9 mouse cellular contexts compared by ENCODE assay signal in the genomic region with DNA sequence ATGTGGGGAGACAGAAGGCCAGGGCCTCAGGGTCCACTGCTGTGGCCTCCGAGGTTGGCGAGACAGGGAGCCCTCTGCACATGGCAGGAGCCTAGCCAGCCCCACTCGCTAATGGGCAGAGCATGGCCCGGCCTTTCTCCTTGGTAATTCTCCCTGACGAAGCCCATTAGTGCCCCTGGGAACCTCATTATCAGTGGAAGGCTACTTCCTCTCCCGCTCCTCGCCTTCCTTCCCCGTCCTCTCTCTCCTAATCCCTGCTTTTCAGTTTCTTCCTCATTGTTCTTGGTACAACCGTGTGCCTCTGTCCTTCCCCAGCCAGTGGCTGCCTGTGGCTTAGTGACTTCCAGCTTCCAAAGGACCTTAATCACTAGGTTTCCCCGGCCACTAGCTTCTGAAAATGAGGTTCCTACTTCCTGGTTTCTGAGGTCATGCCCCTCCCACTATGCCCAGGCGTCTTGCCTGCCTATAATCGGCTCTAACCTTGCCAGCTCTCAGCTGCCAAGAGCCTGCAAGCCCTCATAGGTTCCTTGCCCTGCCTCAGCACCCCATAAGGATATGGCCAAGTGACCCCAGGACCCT. TPM values are rescaled to one million over a fixed set of nuclear protein-coding genes. Genes with fewer than 3 reads are reported as not detected.
DNase-seq lines count a peak whose midpoint lies in the region; ATAC-seq and TF ChIP-seq lines count a peak whose summit lies in the region.
"Had no signal": no experiment of that assay in that cellular context is flagged by ENCODE, and none has a peak within 500 bp of the region (broad histone marks: within the 10 kb centered on the region; RNA-seq: fewer than 3 reads in every experiment).

No protein-coding gene starts in this region.

- DNase-seq in midbrain, embryonic 10.5 days (ENCODE audit: low spot score), result no peak
- DNase-seq in midbrain, postnatal 0 days (ENCODE audit: low spot score), result no peak
- DNase-seq in retina, postnatal 1 day, result peak; percentile 71
- no peak for DNase-seq in gastrocnemius, adult 8-10 months (ENCODE audit: low spot score in 2 of 2)
- no peak for DNase-seq in adrenal gland, postnatal 14 days
- DNase-seq: thymus, postnatal 36 days had no signal

- H3K9ac ChIP-seq in midbrain, postnatal 0 days (replicated peaks; ENCODE audit: low read length, poor library complexity, severe bottlenecking), result no peak overlapping the region
- 0 out of 2 replicates have a peak overlapping the region, but pooled peaks have one; percentile 2 for H3K9ac ChIP-seq in liver, embryonic 12.5 days

- H3K4me2 ChIP-seq in midbrain, postnatal 0 days (ENCODE audit: low read depth, low read length, poor library complexity, severe bottlenecking), result no peak overlapping the region
- peak overlapping the region; percentile 37 for H3K4me2 ChIP-seq in liver, embryonic 12.5 days

- no peak for TF ChIP-seq CTCF in midbrain, postnatal 0 days (IDR thresholded peaks at IDR 0.05)

- WGBS in midbrain, embryonic 10.5 days, result 25% methylated on average over 12 of the region's 12 CpGs
- 19% methylated on average over 12 of the region's 12 CpGs for WGBS in midbrain, postnatal 0 days
- 19% methylated on average over 12 of the region's 12 CpGs for WGBS in liver, embryonic 12.5 days (ENCODE audit: insufficient replicate concordance)

- no peaks in the 10 kb centered on the region for H3K9me3 ChIP-seq in erythroblast, embryonic 14.5 days (ENCODE audit: control insufficient read depth, low read length)
- no peaks in the 10 kb centered on the region for H3K9me3 ChIP-seq in midbrain, embryonic 10.5 days (replicated peaks)
- no peaks in the 10 kb centered on the region for H3K9me3 ChIP-seq in midbrain, postnatal 0 days (ENCODE audit: low read length)
- no peaks in the 10 kb centered on the region for H3K9me3 ChIP-seq in liver, embryonic 12.5 days (replicated peaks)

- peak overlapping the region; percentile 11 for H3K4me3 ChIP-seq in erythroblast, embryonic 14.5 days (replicated peaks)
- no peak overlapping the region for H3K4me3 ChIP-seq in midbrain, embryonic 10.5 days
- H3K4me3 ChIP-seq in midbrain, postnatal 0 days (ENCODE audit: low read depth, low read length), result no peak overlapping the region
- no peak overlapping the region for H3K4me3 ChIP-seq in liver, embryonic 12.5 days

- no peaks in the 10 kb centered on the region for H3K36me3 ChIP-seq in erythroblast, embryonic 14.5 days (ENCODE audit: control insufficient read depth)
- 0 out of 2 replicates have a peak, but pooled peaks cover 3% of the 10 kb centered on the region for H3K36me3 ChIP-seq in midbrain, embryonic 10.5 days
- no peaks in the 10 kb centered on the region for H3K36me3 ChIP-seq in midbrain, postnatal 0 days (ENCODE audit: insufficient read depth, low read length)
- H3K36me3 ChIP-seq in liver, embryonic 12.5 days, result no peaks in the 10 kb centered on the region

- ATAC-seq in erythroblast, adult 5-6 weeks (replicated peaks; ENCODE audit: low FRiP score, poor library complexity, severe bottlenecking), result no peak
- ATAC-seq in midbrain, postnatal 0 days (ENCODE audit: low FRiP score), result no peak
- ATAC-seq in liver, embryonic 12.5 days, result no peak

- H3K27me3 ChIP-seq in erythroblast, embryonic 14.5 days (ENCODE audit: control insufficient read depth), result no peaks in the 10 kb centered on the region
- peaks cover 15% of the 10 kb centered on the region; the same call in 1 of the 2 replicates for H3K27me3 ChIP-seq in midbrain, embryonic 10.5 days (ENCODE audit: low read depth, poor library complexity, severe bottlenecking)
- H3K27me3 ChIP-seq in midbrain, postnatal 0 days (ENCODE audit: insufficient read depth, low read length), result no peaks in the 10 kb centered on the region
- no peaks in the 10 kb centered on the region; the same call in 1 of the 2 replicates for H3K27me3 ChIP-seq in liver, embryonic 12.5 days (replicated peaks)

- H3K27ac ChIP-seq in midbrain, embryonic 10.5 days (replicated peaks), result peak overlapping the region; percentile 71
- H3K27ac ChIP-seq in midbrain, postnatal 0 days (ENCODE audit: low read depth, low read length), result no peak overlapping the region
- H3K27ac ChIP-seq in liver, embryonic 12.5 days, result no peak overlapping the region

- H3K4me1 ChIP-seq in erythroblast, embryonic 14.5 days (ENCODE audit: control insufficient read depth), result peaks cover 6% of the 10 kb centered on the region
- peaks cover 75% of the 10 kb centered on the region for H3K4me1 ChIP-seq in midbrain, embryonic 10.5 days
- H3K4me1 ChIP-seq in midbrain, postnatal 0 days (ENCODE audit: insufficient read depth, low read length), result no peaks in the 10 kb centered on the region
- H3K4me1 ChIP-seq in liver, embryonic 12.5 days, result peaks cover 21% of the 10 kb centered on the region

RNA-seq across cellular contexts. Expression of a gene that starts 31.0 kb away (rescaled TPM):
- polyA plus RNA-seq in erythroblast, embryonic 14.5 days (2012), result not detected in 2 replicates
- 1.9 TPM in 1 of 2 replicates, not detected in the other for total RNA-seq in erythroblast, adult 5-6 weeks (2015; ENCODE audit: low replicate concordance)
- total RNA-seq in erythroblast, adult 5-6 weeks (2017; ENCODE audit: low replicate concordance), result not detected in 2 replicates
- 2.9 and 10.0 TPM in 2 replicates for polyA plus RNA-seq in midbrain, embryonic 10.5 days (2016; fragmentation: Nextera tagmentation; extraction: Ambion mirVana)
- total RNA-seq in midbrain, postnatal 0 days (2014; rRNA removed), result 1.4 and 3.9 TPM in 2 replicates
- 2.1 and 2.4 TPM in 2 replicates for polyA plus RNA-seq in midbrain, postnatal 0 days (2015; fragmentation: Nextera tagmentation; extraction: Ambion mirVana)
- polyA plus RNA-seq in liver, embryonic 12.5 days (2016; fragmentation: Nextera tagmentation; extraction: Ambion mirVana), result 0.14 and 0.32 TPM in 2 replicates
- total RNA-seq in gastrocnemius, adult 8-10 months (2022), result not detected
- 1.3 TPM in 2 replicates for total RNA-seq in adrenal gland, postnatal 14 days (2021)

RNA-seq across cellular contexts. Expression of a gene that starts 48.8 kb away (rescaled TPM):
- 40.9 and 83.1 TPM in 2 replicates for polyA plus RNA-seq in erythroblast, embryonic 14.5 days (2012)
- total RNA-seq in erythroblast, adult 5-6 weeks (2015; ENCODE audit: low replicate concordance), result 292 and 308 TPM in 2 replicates
- 237 and 436 TPM in 2 replicates for total RNA-seq in erythroblast, adult 5-6 weeks (2017; ENCODE audit: low replicate concordance)
- 681 and 788 TPM in 2 replicates for polyA plus RNA-seq in midbrain, embryonic 10.5 days (2016; fragmentation: Nextera tagmentation; extraction: Ambion mirVana)
- 440 and 661 TPM in 2 replicates for total RNA-seq in midbrain, postnatal 0 days (2014; rRNA removed)
- polyA plus RNA-seq in midbrain, postnatal 0 days (2015; fragmentation: Nextera tagmentation; extraction: Ambion mirVana), result 440 and 453 TPM in 2 replicates
- polyA plus RNA-seq in liver, embryonic 12.5 days (2016; fragmentation: Nextera tagmentation; extraction: Ambion mirVana), result 688 TPM in 2 replicates
- 100 to 1,000 TPM; 272 to 331 (median 278) TPM for total RNA-seq in gastrocnemius, adult 8-10 months (2022)
- total RNA-seq in adrenal gland, postnatal 14 days (2021), result 563 and 690 TPM in 2 replicates

RNA-seq across cellular contexts. Expression of a gene that starts 53.5 kb away (rescaled TPM):
- polyA plus RNA-seq in erythroblast, embryonic 14.5 days (2012), result 0.03 and 0.09 TPM in 2 replicates
- total RNA-seq in erythroblast, adult 5-6 weeks (2015; ENCODE audit: low replicate concordance), result not detected in 2 replicates
- 0.28 TPM in 1 of 2 replicates, not detected in the other for total RNA-seq in erythroblast, adult 5-6 weeks (2017; ENCODE audit: low replicate concordance)
- 23.5 and 28.2 TPM in 2 replicates for polyA plus RNA-seq in midbrain, embryonic 10.5 days (2016; fragmentation: Nextera tagmentation; extraction: Ambion mirVana)
- 41.0 and 44.6 TPM in 2 replicates for total RNA-seq in midbrain, postnatal 0 days (2014; rRNA removed)
- polyA plus RNA-seq in midbrain, postnatal 0 days (2015; fragmentation: Nextera tagmentation; extraction: Ambion mirVana), result 25.9 and 26.0 TPM in 2 replicates
- polyA plus RNA-seq in liver, embryonic 12.5 days (2016; fragmentation: Nextera tagmentation; extraction: Ambion mirVana), result 2.6 and 3.1 TPM in 2 replicates
- total RNA-seq in gastrocnemius, adult 8-10 months (2022), result 1 to 10 TPM; 5.0 to 5.9 (median 5.1) TPM
- total RNA-seq in adrenal gland, postnatal 14 days (2021), result 10.9 and 11.0 TPM in 2 replicates
